Mouse (Mus musculus) megakaryocyte-erythroid progenitor cell, adult 5 weeks (primary cell): ENCODE measurements around the gene Gm3239. TPM values are rescaled to one million over a fixed set of nuclear protein-coding genes. Genes with fewer than 3 reads are reported as not detected.

Experiments used
- polyA plus RNA-seq: library from polyadenylated mRNA; stranded (reverse); fragments of >175 nt; gene quantifications from 2 replicates; pipeline ENCODE4 v1.2.3, GENCODE M21; 2012

Gm3239 gene
- not detected in 2 replicates for polyA plus RNA-seq

DNA sequence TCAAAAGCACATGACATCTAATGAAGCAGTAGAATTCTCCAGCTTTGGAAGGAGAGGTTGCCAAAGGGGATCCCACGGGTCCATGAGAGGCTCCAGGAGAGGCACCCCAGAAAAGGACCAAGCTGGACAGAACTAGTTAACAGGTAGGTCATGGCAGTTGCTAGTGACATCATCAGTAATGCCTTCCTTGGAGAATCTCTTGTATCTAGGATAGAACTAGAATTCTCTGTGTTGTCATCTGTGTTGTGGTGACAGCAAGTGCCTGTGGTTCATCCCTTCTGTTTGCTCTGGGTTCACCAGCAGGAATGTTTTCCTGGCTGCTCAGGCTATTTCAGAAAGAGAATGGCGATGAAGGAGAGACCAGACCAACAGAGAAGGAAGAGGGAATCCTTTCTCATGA lies at the start of gene Gm3239:
Gm3239 (plus strand) TSS at position 301 of the 400 bp plus-strand sequence.

DNA sequence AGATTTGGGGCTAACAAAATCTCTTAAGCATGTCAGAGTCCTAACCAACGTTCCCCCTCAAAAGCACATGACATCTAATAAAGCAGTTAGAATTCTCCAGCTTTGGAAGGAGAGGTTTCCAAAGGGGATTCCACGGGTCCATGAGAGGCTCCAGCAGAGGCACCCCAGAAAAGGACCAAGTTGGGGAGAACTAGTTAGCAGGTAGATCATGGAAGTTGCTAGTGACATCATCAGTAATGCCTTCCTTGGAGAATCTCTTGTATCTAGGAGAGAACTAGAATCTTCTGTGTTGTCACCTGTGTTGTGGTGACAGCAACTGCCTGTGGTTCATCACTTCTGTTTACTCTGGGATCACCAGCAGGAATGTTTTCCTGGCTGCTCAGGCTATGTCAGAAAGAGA lies 31.9 kb upstream of the Gm3239 start, which contains the start of gene Gm8159:
Gm8159 (plus strand) TSS at position 301 of the 400 bp plus-strand sequence.

DNA sequence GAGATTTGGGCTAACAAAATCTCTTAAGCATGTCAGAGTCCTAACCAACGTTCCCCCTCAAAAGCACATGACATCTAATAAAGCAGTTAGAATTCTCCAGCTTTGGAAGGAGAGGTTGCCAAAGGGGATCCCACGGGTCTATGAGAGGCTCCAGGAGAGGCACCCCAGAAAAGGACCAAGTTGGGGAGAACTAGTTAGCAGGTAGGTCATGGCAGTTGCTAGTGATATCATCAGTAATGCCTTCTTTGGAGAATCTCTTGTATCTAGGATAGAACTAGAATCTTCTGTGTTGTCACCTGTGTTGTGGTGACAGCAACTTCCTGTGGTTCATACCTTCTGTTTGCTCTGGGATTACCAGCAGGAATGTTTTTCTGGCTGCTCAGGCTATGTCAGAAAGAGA lies 44.9 kb downstream of the Gm3239 start, which contains the start of gene Gm7876:
Gm7876 (plus strand) TSS at position 301 of the 400 bp plus-strand sequence.

Other genes with a start within 250 kb of the Gm3239 start
- gene Gm3164, start 248.7 kb upstream of the Gm3239 start, polyA plus RNA-seq = not detected in 2 replicates
- not detected in 2 replicates for gene Gm3173, start 233.2 kb upstream of the Gm3239 start, polyA plus RNA-seq
- gene Gm3182, start 182.4 kb upstream of the Gm3239 start, polyA plus RNA-seq = not detected in 2 replicates
- not detected in 2 replicates for gene Gm3047, start 108.8 kb upstream of the Gm3239 start, polyA plus RNA-seq
- not detected in 2 replicates for gene Gm8159, start 31.8 kb upstream of the Gm3239 start, polyA plus RNA-seq
- gene Gm7876, start 45.0 kb downstream of the Gm3239 start, polyA plus RNA-seq = not detected in 2 replicates
- not detected in 2 replicates for gene Gm3252, start 62.6 kb downstream of the Gm3239 start, polyA plus RNA-seq
- gene Gm9602, start 112.1 kb downstream of the Gm3239 start, polyA plus RNA-seq = not detected in 2 replicates
- gene Gm3269, start 173.9 kb downstream of the Gm3239 start, polyA plus RNA-seq = not detected in 2 replicates
- gene Gm3264, start 191.4 kb downstream of the Gm3239 start, polyA plus RNA-seq = not detected in 2 replicates
- gene Gm3278, start 228.2 kb downstream of the Gm3239 start, polyA plus RNA-seq = not detected in 2 replicates